Mouse (Mus musculus): ENCODE measurements at regions not wholly inside any gene's neighbourhood (a gene's known extent, or its start where the extent isn't known, plus 50 kb on each side); places are given as distances from the start of the nearest gene placed in this dataset.

- no peak for DNase-seq (ENCODE audit: low spot score in 2 of 2)
Observed at GRCm38 (mm10) chr2:167823044-167823443, 108.8 kb upstream of the Ptpn1 start.

DNA sequence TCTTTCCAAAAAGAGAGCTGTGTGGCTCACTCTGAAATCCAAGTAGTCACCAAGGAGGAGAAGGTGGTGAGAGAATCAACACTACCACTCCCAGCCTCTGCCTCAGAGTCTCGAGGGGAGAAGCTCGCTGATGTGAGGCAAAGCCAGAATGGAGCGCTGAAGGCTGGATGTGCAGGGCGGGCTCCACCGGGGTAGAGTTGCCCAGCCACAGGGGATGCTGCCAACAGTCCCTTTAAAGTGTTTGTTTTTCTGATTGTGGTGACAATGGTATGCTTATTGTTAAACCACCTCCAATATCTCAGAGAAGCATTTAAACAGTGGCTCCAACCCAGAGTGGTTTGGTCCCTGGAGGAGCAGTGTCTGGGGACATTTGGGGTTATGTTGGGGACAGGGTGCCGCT, 110.7 kb upstream of the Ptpn1 start:
- DNase-seq (ENCODE audit: low spot score in 2 of 2) = no peak

DNA sequence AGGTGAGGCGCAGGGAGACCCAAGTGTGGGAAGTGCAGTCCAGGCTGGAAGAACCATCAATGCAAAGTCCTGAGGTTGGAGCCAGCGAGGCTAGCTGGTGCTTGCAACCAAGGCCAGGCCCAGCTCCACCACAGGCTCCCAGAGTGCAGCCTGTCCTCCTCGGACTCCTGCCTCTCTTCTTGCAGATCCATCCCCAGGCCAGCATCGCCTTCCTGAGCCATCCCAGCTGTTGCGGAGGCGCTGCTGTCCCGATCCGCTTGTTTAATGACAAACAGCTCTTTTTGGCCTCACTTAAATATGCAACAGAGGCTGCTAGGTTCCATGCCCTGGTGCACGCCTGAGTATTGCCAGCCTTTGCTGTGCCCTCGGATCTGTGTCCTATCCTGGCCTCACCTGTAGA, 113.1 kb upstream of the Ptpn1 start:
- no peak for DNase-seq (ENCODE audit: low spot score in 2 of 2)

GRCm38 (mm10) chr2:167817030-167817429, 114.8 kb upstream of the Ptpn1 start:
- DNase-seq (ENCODE audit: low spot score in 2 of 2) = peak in 1 of 2 experiments; percentile 5

DNA sequence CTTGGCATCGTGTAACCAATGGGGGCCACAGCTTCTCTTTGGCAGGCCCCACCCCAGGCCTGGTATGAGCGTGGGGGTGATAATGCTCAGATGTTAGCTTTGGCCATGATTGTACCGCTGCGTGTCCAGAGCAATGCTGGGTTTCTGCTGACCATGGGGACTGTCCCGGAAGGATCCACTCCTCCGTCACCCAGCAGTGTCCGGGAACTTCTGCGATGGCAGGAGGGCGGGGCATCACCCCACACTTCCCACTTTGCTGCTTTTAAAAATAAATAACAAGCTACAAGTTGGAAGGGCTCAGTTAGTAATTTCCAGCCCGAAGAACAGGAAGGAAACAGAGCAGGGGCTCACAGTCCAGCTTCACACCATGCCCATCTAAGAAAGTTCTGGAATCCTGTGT, 116.7 kb upstream of the Ptpn1 start:
- DNase-seq (ENCODE audit: low spot score in 2 of 2) = no peak

GRCm38 (mm10) chr2:167809256-167809655, 119.6 kb upstream of the Tmem189 start:
- DNase-seq (ENCODE audit: low spot score in 2 of 2) = no peak

- no peak for DNase-seq (ENCODE audit: low spot score in 2 of 2)
Observed at GRCm38 (mm10) chr2:167805629-167806304, 116.1 kb upstream of the Tmem189 start.

DNA sequence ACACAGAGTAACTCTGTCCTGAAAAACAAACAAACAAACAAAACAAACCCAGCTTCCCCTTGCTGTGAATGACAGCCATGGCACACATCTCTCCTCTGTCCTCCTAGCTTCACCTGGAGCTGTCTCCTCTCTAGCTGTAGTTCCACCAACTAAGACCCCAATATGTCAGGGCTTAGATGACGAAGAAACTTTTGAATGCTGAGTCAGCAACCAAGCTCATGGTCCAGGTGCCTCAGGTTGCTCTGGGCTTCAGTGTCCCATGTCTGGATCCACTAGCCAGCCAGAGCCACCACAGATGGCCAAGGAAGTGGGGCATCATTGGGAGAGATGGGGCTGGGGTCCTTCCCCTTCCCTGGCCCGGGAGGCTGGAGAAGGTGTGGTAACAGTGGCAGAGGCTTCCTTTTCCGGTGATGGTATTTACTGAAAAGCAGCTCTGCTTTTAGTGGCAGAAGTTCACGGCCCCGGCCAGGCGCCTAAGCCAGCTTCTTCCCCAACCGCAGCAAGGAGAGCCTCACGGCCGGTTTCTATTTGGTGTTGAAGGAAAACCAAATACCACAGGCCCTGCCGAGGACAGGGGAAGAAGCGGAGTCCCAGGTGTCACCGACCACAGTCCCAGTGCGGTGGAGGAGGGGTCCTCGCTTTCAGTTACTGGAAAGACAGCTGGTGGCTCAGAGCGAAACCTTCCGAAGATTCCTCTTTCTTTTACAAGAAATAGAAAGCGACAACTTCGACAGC, 115.0 kb upstream of the Tmem189 start:
- no peak for DNase-seq (ENCODE audit: low spot score in 2 of 2)

DNA sequence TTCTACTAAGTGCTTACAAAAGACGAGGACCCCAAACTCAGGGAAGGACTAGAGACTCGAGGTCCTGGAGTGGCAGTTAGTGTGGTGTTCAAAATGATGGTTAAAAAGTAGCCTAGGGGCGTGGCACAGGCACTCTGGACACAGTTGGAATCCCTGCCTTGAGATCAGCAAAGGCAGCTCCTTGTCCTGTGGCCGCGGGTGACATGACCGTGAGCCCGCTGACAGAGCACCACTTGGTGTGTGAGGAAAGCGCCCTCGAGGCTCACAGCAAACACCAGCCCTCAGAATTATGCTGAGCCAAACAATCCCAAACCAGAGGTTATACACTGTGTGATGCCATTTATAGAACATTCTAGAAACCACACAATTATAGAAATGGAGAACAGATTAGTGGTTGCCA, 112.9 kb upstream of the Tmem189 start:
- no peak for DNase-seq (ENCODE audit: low spot score in 2 of 2)

GRCm38 (mm10) chr2:167801389-167801788, 111.8 kb upstream of the Tmem189 start:
- DNase-seq (ENCODE audit: low spot score in 2 of 2) = no peak

- no peak for DNase-seq (ENCODE audit: low spot score in 2 of 2)
Observed at GRCm38 (mm10) chr2:167800648-167801245, 111.1 kb upstream of the Tmem189 start.

DNA sequence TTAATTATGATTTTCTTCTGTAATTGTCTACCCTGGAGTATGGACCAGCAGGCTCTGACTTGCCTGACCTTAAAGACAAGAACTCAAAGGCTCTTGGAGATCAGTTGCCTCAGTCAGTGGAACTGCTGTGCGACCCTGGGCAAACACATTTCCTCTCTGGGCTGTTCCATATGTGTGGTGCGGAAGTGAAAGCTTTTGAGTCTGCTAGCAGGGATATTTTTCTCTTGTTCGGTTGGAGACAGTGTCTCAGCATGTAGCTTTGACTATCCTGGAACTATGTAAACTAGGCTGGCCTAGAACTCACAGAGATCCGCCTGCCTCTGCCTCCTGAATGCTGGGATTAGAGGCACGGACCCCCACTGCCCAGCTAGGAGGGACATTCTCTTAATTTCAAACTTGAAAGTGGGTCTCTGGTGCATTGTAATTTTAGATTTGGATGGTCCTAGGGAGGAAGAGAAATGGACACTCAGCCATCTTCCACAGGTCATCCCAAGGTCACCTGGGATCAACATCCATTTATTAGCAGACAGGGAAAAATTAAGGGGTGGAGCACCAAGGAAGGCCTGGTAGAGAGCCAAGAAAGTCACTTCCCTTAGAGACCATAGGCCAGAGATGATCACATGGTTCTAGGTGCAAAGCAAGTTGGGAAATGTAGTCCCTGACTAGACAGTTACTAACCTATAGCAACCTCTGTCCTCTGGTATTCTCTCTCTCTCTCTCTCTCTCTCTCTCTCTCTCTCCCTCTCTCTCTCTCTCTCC, 110.2 kb upstream of the Tmem189 start:
- DNase-seq (ENCODE audit: low spot score in 2 of 2) = no peak

- DNase-seq (ENCODE audit: low spot score in 2 of 2) = no peak
Observed at GRCm38 (mm10) chr2:167798969-167799513, 109.4 kb upstream of the Tmem189 start.

GRCm38 (mm10) chr2:167798076-167798782, 108.6 kb upstream of the Tmem189 start:
- DNase-seq (ENCODE audit: low spot score in 2 of 2) = no peak

GRCm38 (mm10) chr2:167795491-167795890, 105.9 kb upstream of the Tmem189 start:
- DNase-seq (ENCODE audit: low spot score in 2 of 2) = no peak

- DNase-seq (ENCODE audit: low spot score in 2 of 2) = no peak
Observed at GRCm38 (mm10) chr2:167793916-167794315, 104.3 kb upstream of the Tmem189 start.

- no peak for DNase-seq (ENCODE audit: low spot score in 2 of 2)
Observed at GRCm38 (mm10) chr2:167792753-167793152, 103.1 kb upstream of the Tmem189 start.

- DNase-seq (ENCODE audit: low spot score in 2 of 2) = no peak
Observed at GRCm38 (mm10) chr2:167792330-167792729, 102.7 kb upstream of the Tmem189 start.

DNA sequence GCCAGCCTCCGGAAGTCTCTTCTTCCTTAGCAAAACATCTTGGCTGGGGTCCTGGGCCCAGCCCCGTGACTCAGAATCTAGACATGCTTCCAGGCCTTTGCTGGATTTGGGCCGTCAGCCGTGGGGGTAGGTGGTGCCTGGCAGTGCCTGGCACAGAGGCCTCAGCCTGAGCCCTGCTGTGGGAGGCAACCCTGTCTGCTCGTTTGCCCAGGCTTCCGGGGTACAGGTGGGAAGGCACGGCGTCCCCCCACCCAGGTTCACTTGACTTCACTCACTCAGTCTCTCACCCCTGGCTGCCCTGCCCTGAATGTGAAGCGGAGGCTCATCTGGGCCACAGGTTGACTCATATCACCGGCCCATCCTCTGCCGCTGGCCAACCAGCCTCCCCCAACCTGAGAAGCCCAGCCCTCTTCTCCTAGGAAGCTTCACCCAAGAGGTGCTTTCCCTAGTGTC, 99.9 kb upstream of the Tmem189 start:
- DNase-seq (ENCODE audit: low spot score in 2 of 2) = peak; percentile 32 to 34

- DNase-seq (ENCODE audit: low spot score in 2 of 2) = no peak
Observed at GRCm38 (mm10) chr2:167786951-167787350, 97.3 kb upstream of the Tmem189 start.

DNA sequence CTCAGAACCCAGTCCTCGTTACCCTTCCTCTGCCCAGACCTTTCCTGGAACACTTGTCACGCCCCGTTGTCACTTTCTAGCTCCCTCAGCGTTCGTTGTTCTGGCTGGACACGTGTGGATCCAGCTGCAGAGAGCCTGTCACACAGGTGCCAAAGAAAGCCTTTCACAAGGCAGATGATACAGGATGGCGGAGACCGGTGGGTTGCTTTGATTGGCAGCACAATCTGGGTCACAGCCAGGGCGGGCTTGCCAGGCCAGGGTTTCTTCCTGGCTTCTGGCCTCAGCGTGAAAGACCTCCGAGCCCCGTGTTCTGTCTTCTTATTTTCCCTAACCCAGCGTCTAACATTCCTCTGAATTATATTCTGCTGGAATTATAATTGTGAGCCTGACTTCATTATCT, 94.7 kb upstream of the Tmem189 start:
- no peak for DNase-seq (ENCODE audit: low spot score in 2 of 2)

Measured in left cerebral cortex, adult 18-20 months (tissue).